Mouse (Mus musculus): ENCODE measurements around the gene Marveld3. TPM values are rescaled to one million over a fixed set of nuclear protein-coding genes. Genes with fewer than 3 reads are reported as not detected.
A peak's percentile ranks its signal among the peaks of the same experiment; 100 is the strongest.

Marveld3 gene
- polyA plus RNA-seq, 1 experiment, result 0.43 TPM

- TF ChIP-seq CTCF (IDR thresholded peaks at IDR 0.05; ENCODE audit: borderline replicate concordance, control insufficient read depth, extremely low read depth, insufficient read depth, low read length, poor library complexity), result no peak
- no peak for TF ChIP-seq POLR2A (IDR thresholded peaks at IDR 0.05; ENCODE audit: control insufficient read depth, extremely low read depth, insufficient read depth, low read length, poor library complexity)
- no peak overlapping the region for H3K27ac ChIP-seq (ENCODE audit: control insufficient read depth, insufficient read depth, low read length)
- 86% methylated on average over 7 of the region's 7 CpGs for WGBS
Observed at GRCm38 (mm10) chr8:109945694-109946093, 16.3 kb downstream of the Marveld3 start.

GRCm38 (mm10) chr8:109945153-109945632, 16.8 kb downstream of the Marveld3 start:
- no peak for DNase-seq
- no peaks in the 10 kb centered on the region for H3K36me3 ChIP-seq (ENCODE audit: control insufficient read depth, insufficient read depth, low read length)
- H3K4me1 ChIP-seq (replicated peaks; ENCODE audit: control insufficient read depth, insufficient read depth, low read length), result no peaks in the 10 kb centered on the region
- H3K4me3 ChIP-seq (ENCODE audit: control insufficient read depth, insufficient read depth, low read length), result no peak overlapping the region
- no peak overlapping the region for H3K27ac ChIP-seq (ENCODE audit: control insufficient read depth, insufficient read depth, low read length)
- no peaks in the 10 kb centered on the region for H3K27me3 ChIP-seq (ENCODE audit: control insufficient read depth, insufficient read depth, low read length)
- WGBS, result 90% methylated on average over 9 of the region's 9 CpGs
- TF ChIP-seq POLR2A (IDR thresholded peaks at IDR 0.05; ENCODE audit: control insufficient read depth, extremely low read depth, insufficient read depth, low read length, poor library complexity) (no peak), CTCF (IDR thresholded peaks at IDR 0.05; ENCODE audit: borderline replicate concordance, control insufficient read depth, extremely low read depth, insufficient read depth, low read length, poor library complexity) (no peak)

More at GRCm38 (mm10) chr8:109945694-109946093, 16.3 kb downstream of the Marveld3 start:
- no peaks in the 10 kb centered on the region for H3K4me1 ChIP-seq (replicated peaks; ENCODE audit: control insufficient read depth, insufficient read depth, low read length)
- H3K36me3 ChIP-seq (ENCODE audit: control insufficient read depth, insufficient read depth, low read length), result no peaks in the 10 kb centered on the region
- no peak for DNase-seq
- H3K27me3 ChIP-seq (ENCODE audit: control insufficient read depth, insufficient read depth, low read length), result no peaks in the 10 kb centered on the region
- no peak overlapping the region for H3K4me3 ChIP-seq (ENCODE audit: control insufficient read depth, insufficient read depth, low read length)

DNA sequence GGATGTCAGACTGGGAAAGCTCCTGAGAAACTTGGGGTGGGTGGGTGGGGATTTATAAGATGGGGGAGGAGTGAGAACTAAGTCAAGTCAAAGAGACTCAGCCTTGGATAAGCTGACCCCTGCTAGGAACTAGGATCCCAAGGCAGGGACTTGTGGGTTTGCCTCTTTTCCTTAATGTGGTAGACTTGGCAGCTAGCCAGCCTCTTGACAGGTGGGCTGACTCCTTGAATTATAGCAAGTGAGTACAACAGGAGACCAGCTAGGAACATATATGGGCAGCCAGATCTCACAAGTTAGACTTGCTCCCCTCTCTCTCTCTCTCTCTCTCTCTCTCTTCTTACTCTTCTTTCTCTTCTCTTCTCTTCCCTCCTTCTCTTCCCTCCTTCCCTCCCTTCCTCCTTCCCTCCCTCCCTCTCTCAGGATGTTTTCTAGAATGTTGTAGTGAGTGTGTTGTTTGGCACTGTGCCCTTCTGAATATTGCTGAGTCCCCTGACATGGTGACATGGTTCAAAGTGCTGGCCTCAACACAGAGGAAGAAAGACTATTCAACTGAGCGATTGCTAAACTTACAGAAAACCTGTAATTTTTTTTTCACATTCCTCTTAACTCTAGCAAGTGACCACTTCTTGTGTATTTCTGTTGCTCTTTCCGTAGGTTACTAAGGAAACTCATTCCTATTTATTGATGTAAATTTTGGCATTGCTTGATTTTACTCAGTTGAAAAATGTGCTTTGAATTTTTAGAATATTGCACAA, 20.2 kb downstream of the Marveld3 start:
- no peak overlapping the region for H3K4me3 ChIP-seq (ENCODE audit: control insufficient read depth, insufficient read depth, low read length)
- no peaks in the 10 kb centered on the region for H3K36me3 ChIP-seq (ENCODE audit: control insufficient read depth, insufficient read depth, low read length)
- no peaks in the 10 kb centered on the region for H3K27me3 ChIP-seq (ENCODE audit: control insufficient read depth, insufficient read depth, low read length)
- no peak for DNase-seq
- H3K27ac ChIP-seq (ENCODE audit: control insufficient read depth, insufficient read depth, low read length), result no peak overlapping the region
- no peaks in the 10 kb centered on the region for H3K4me1 ChIP-seq (replicated peaks; ENCODE audit: control insufficient read depth, insufficient read depth, low read length)
- 91% methylated on average over 2 of the region's 2 CpGs for WGBS
- TF ChIP-seq POLR2A (IDR thresholded peaks at IDR 0.05; ENCODE audit: control insufficient read depth, extremely low read depth, insufficient read depth, low read length, poor library complexity) (no peak), CTCF (IDR thresholded peaks at IDR 0.05; ENCODE audit: borderline replicate concordance, control insufficient read depth, extremely low read depth, insufficient read depth, low read length, poor library complexity) (no peak)

GRCm38 (mm10) chr8:109920406-109921390, 41.3 kb downstream of the Marveld3 start:
- H3K36me3 ChIP-seq (ENCODE audit: control insufficient read depth, insufficient read depth, low read length), result no peaks in the 10 kb centered on the region
- DNase-seq, result no peak
- no peak for TF ChIP-seq POLR2A (IDR thresholded peaks at IDR 0.05; ENCODE audit: control insufficient read depth, extremely low read depth, insufficient read depth, low read length, poor library complexity)
- TF ChIP-seq CTCF (IDR thresholded peaks at IDR 0.05; ENCODE audit: borderline replicate concordance, control insufficient read depth, extremely low read depth, insufficient read depth, low read length, poor library complexity), result no peak
- 94% methylated on average over 8 of the region's 8 CpGs for WGBS
- no peak overlapping the region for H3K27ac ChIP-seq (ENCODE audit: control insufficient read depth, insufficient read depth, low read length)
- no peaks in the 10 kb centered on the region for H3K27me3 ChIP-seq (ENCODE audit: control insufficient read depth, insufficient read depth, low read length)
- no peaks in the 10 kb centered on the region for H3K4me1 ChIP-seq (replicated peaks; ENCODE audit: control insufficient read depth, insufficient read depth, low read length)
- no peak overlapping the region for H3K4me3 ChIP-seq (ENCODE audit: control insufficient read depth, insufficient read depth, low read length)

- Histone ChIP-seq H3K27me3 (ENCODE audit: control insufficient read depth, insufficient read depth, low read length) (no peaks in the 10 kb centered on the region), H3K27ac (ENCODE audit: control insufficient read depth, insufficient read depth, low read length) (no peak overlapping the region), H3K4me3 (ENCODE audit: control insufficient read depth, insufficient read depth, low read length) (no peak overlapping the region), H3K4me1 (replicated peaks; ENCODE audit: control insufficient read depth, insufficient read depth, low read length) (no peaks in the 10 kb centered on the region), H3K36me3 (ENCODE audit: control insufficient read depth, insufficient read depth, low read length) (no peaks in the 10 kb centered on the region)
- WGBS, result 62% methylated on average over 4 of the region's 4 CpGs
- no peak for TF ChIP-seq POLR2A (IDR thresholded peaks at IDR 0.05; ENCODE audit: control insufficient read depth, extremely low read depth, insufficient read depth, low read length, poor library complexity)
- TF ChIP-seq CTCF (IDR thresholded peaks at IDR 0.05; ENCODE audit: borderline replicate concordance, control insufficient read depth, extremely low read depth, insufficient read depth, low read length, poor library complexity), result no peak
- peak; percentile 33 for DNase-seq
Observed at GRCm38 (mm10) chr8:109917277-109917676, 44.7 kb downstream of the Marveld3 start.

GRCm38 (mm10) chr8:109907376-109907775, 54.6 kb downstream of the Marveld3 start:
- Histone ChIP-seq H3K27ac (ENCODE audit: control insufficient read depth, insufficient read depth, low read length) (no peak overlapping the region), H3K4me1 (replicated peaks; ENCODE audit: control insufficient read depth, insufficient read depth, low read length) (no peaks in the 10 kb centered on the region), H3K4me3 (ENCODE audit: control insufficient read depth, insufficient read depth, low read length) (no peak overlapping the region), H3K36me3 (ENCODE audit: control insufficient read depth, insufficient read depth, low read length) (no peaks in the 10 kb centered on the region), H3K27me3 (ENCODE audit: control insufficient read depth, insufficient read depth, low read length) (no peaks in the 10 kb centered on the region)
- no peak for TF ChIP-seq POLR2A (IDR thresholded peaks at IDR 0.05; ENCODE audit: control insufficient read depth, extremely low read depth, insufficient read depth, low read length, poor library complexity)
- no peak for TF ChIP-seq CTCF (IDR thresholded peaks at IDR 0.05; ENCODE audit: borderline replicate concordance, control insufficient read depth, extremely low read depth, insufficient read depth, low read length, poor library complexity)
- WGBS, result over 99% methylated on average over 4 of the region's 4 CpGs
- DNase-seq, result no peak
